11 mouse cellular contexts compared by ENCODE assay signal in genomic region chr3:127375956-127376660, GRCm38 (mm10).
DNase-seq lines count a peak whose midpoint lies in the region; ATAC-seq and TF ChIP-seq lines count a peak whose summit lies in the region.
"Had no signal": no experiment of that assay in that cellular context is flagged by ENCODE, and none has a peak within 500 bp of the region (broad histone marks: within the 10 kb centered on the region; RNA-seq: fewer than 3 reads in every experiment).

No protein-coding gene starts in this region.

- WGBS in forebrain, embryonic 15.5 days = 15% methylated on average over 11 of the region's 11 CpGs
- WGBS in midbrain, embryonic 15.5 days = 27% methylated on average over 11 of the region's 11 CpGs

- peak; percentile 64 for ATAC-seq in frontal cortex, adult (ENCODE audit: low TSS enrichment)
- ATAC-seq in forebrain, embryonic 15.5 days (replicated peaks) = peak; percentile 55; the same call in 1 of the 2 replicates
- no peak for ATAC-seq in midbrain, embryonic 15.5 days (replicated peaks)
- ATAC-seq in granulocyte monocyte progenitor cell, adult 5-6 weeks (replicated peaks; ENCODE audit: poor library complexity, severe bottlenecking) = no peak

- no peak overlapping the region for H3K9ac ChIP-seq in forebrain, embryonic 15.5 days (replicated peaks)
- H3K9ac ChIP-seq in midbrain, embryonic 15.5 days = no peak overlapping the region
- H3K9ac ChIP-seq: heart, embryonic 12.5 days had no signal

- H3K36me3 ChIP-seq in forebrain, embryonic 15.5 days = no peaks in the 10 kb centered on the region; the same call in 1 of the 2 replicates
- H3K36me3 ChIP-seq in midbrain, embryonic 15.5 days (replicated peaks) = no peaks in the 10 kb centered on the region
- H3K36me3 ChIP-seq: heart, embryonic 12.5 days had no signal

- H3K9me3 ChIP-seq in forebrain, embryonic 15.5 days = no peaks in the 10 kb centered on the region
- no peaks in the 10 kb centered on the region for H3K9me3 ChIP-seq in midbrain, embryonic 15.5 days
- H3K9me3 ChIP-seq: heart, embryonic 12.5 days had no signal

- TF ChIP-seq POLR2A in brain, embryonic 14.5 days (IDR thresholded peaks at IDR 0.05; ENCODE audit: borderline replicate concordance, extremely low read depth, insufficient read depth, insufficient read length, poor library complexity, severe bottlenecking) = no peak

- H3K27me3 ChIP-seq in forebrain, embryonic 15.5 days = no peaks in the 10 kb centered on the region
- H3K27me3 ChIP-seq in midbrain, embryonic 15.5 days (replicated peaks) = no peaks in the 10 kb centered on the region
- H3K27me3 ChIP-seq: heart, embryonic 12.5 days had no signal

- peaks cover 26% of the 10 kb centered on the region for H3K4me1 ChIP-seq in forebrain, embryonic 15.5 days
- peaks cover 22% of the 10 kb centered on the region for H3K4me1 ChIP-seq in midbrain, embryonic 15.5 days
- H3K4me1 ChIP-seq: heart, embryonic 12.5 days had no signal

- H3K4me3 ChIP-seq in forebrain, embryonic 15.5 days = no peak overlapping the region
- H3K4me3 ChIP-seq in midbrain, embryonic 15.5 days = no peak overlapping the region
- H3K4me3 ChIP-seq: heart, embryonic 12.5 days had no signal

- DNase-seq in frontal cortex, postnatal 14 days (ENCODE audit: low spot score in 2 of 2) = no peak
- peak; percentile 74 for DNase-seq in brain, embryonic 14.5 days (ENCODE audit: low read depth)
- no peak for DNase-seq in gastrocnemius, postnatal 10 days
- no peak for DNase-seq in spleen, postnatal 10 days (ENCODE audit: low spot score in 2 of 2)
- DNase-seq: thymus, postnatal 36 days had no signal

- peak overlapping the region; percentile 53 for H3K27ac ChIP-seq in forebrain, embryonic 15.5 days (replicated peaks)
- 0 out of 2 replicates have a peak overlapping the region, but pooled peaks have one; percentile 30 for H3K27ac ChIP-seq in midbrain, embryonic 15.5 days
- H3K27ac ChIP-seq: macrophage had no signal

- TF ChIP-seq CTCF in brain, embryonic 14.5 days (IDR thresholded peaks at IDR 0.05; ENCODE audit: borderline replicate concordance, extremely low read depth, insufficient read depth, insufficient read length) = no peak

- H3K4me2 ChIP-seq in forebrain, embryonic 15.5 days (replicated peaks) = no peak overlapping the region
- no peak overlapping the region for H3K4me2 ChIP-seq in midbrain, embryonic 15.5 days
- H3K4me2 ChIP-seq: heart, embryonic 12.5 days had no signal

Comparison
In these comparisons a context has a peak if more than half of its experiments do, and no peak if none do; other contexts are left out.
1. ATAC-seq: peak in frontal cortex, adult (single experiment) and forebrain, embryonic 15.5 days (single experiment); none in midbrain, embryonic 15.5 days (single experiment) and granulocyte monocyte progenitor cell, adult 5-6 weeks (single experiment).